Mouse (Mus musculus) liver, embryonic 16.5 days (tissue): ENCODE data around the gene Uqcr10. TPM values are rescaled to one million over a fixed set of nuclear protein-coding genes. Genes with fewer than 3 reads are reported as not detected.
"Not testable (repeated sequence)": the region's sequence is repeated elsewhere in the genome, so short reads cannot be mapped to it uniquely, and the experiment has no call there.

Source experiments
- ATAC-seq: fragments of 200-750 bp; cut with Nextera tagmentation; 2 replicates; pipeline ENCODE4 v1.8.0; 2017; ENCODE audit warnings: low read depth, mild to moderate bottlenecking, moderate number of reproducible peaks, moderate library complexity
- H3K27ac ChIP-seq: fragments of 300-500 bp; sonication (generic); 2 replicates; pipeline ENCODE4 v1.5.1; 2014; ENCODE audit warnings: mild to moderate bottlenecking, low read length
- H3K27me3 ChIP-seq: fragments of 300-500 bp; sonication (generic); 2 replicates; pipeline ENCODE4 v1.6.1; 2014; ENCODE audit warnings: low read depth, low read length, mixed read lengths; ENCODE audit not compliant: control insufficient read depth, insufficient read depth
- H3K36me3 ChIP-seq: fragments of 300-500 bp; sonication (generic); 2 replicates; pipeline ENCODE4 v1.6.1; 2014; ENCODE audit warnings: mild to moderate bottlenecking; ENCODE audit not compliant: control insufficient read depth, insufficient read depth
- H3K4me1 ChIP-seq: fragments of 300-500 bp; sonication (generic); 2 replicates; pipeline ENCODE4 v1.6.1; 2014; ENCODE audit warnings: low read depth, low read length, mixed read lengths; ENCODE audit not compliant: control insufficient read depth
- H3K4me2 ChIP-seq: fragments of 300-500 bp; sonication (generic); 2 replicates; pipeline ENCODE4 v1.6.1; 2014; ENCODE audit warnings: low read depth, low read length, mixed read lengths
- H3K4me3 ChIP-seq: fragments of 300-500 bp; sonication (generic); 2 replicates; pipeline ENCODE4 v1.5.1; 2014; ENCODE audit warnings: low read depth, mild to moderate bottlenecking, low read length
- H3K9ac ChIP-seq: fragments of 300-500 bp; sonication (generic); 2 replicates; pipeline ENCODE4 v1.6.1; 2014; ENCODE audit warnings: low read depth, low read length
- H3K9me3 ChIP-seq: fragments of 300-500 bp; sonication (generic); replicated peaks from 2 replicates; pipeline ENCODE4 v1.6.1; 2016; ENCODE audit warnings: low read length; ENCODE audit not compliant: control insufficient read depth
- WGBS: fragments of 180-500 bp; shearing (Covaris S2); extraction: QIAGEN DNeasy Blood & Tissue Kit; methylation state at CpG from one replicate; pipeline ENCODE4 v1.1.7; 2014; ENCODE audit not compliant: insufficient replicate concordance; 5-methylcytosine and 5-hydroxymethylcytosine counted together
- polyA plus RNA-seq: library from polyadenylated mRNA; unstranded; fragments of >200 nt; fragmentation: Nextera tagmentation; extraction: Ambion mirVana; gene quantifications from 2 replicates; pipeline ENCODE4 v1.2.1, GENCODE M21; 2015

The Uqcr10 gene
- polyA plus RNA-seq, 1 experiment from 2014 or later, result 606 TPM

- no peaks in the 10 kb centered on the region for H3K27me3 ChIP-seq
- H3K4me3 ChIP-seq, result no peak overlapping the region
- WGBS, result 70% methylated on average over 11 of the region's 11 CpGs
- no peak overlapping the region for H3K27ac ChIP-seq
- H3K36me3 ChIP-seq, result no peaks in the 10 kb centered on the region
- H3K4me1 ChIP-seq, result no peaks in the 10 kb centered on the region
- ATAC-seq, result no peak
- H3K9me3 ChIP-seq, result no peaks in the 10 kb centered on the region
- H3K9ac ChIP-seq, result no peak overlapping the region
- no peak overlapping the region for H3K4me2 ChIP-seq
Measured at GRCm38 (mm10) chr11:4720393-4720792, 16.3 kb upstream of the Uqcr10 start.

- H3K4me3 ChIP-seq, result no peak overlapping the region
- H3K9me3 ChIP-seq, result no peaks in the 10 kb centered on the region
- no peaks in the 10 kb centered on the region for H3K36me3 ChIP-seq
- no peak overlapping the region for H3K4me2 ChIP-seq
- ATAC-seq, result no peak
- no peaks in the 10 kb centered on the region for H3K4me1 ChIP-seq
- H3K27me3 ChIP-seq, result no peaks in the 10 kb centered on the region
- H3K9ac ChIP-seq, result no peak overlapping the region
- no peak overlapping the region for H3K27ac ChIP-seq
- WGBS, result 67% methylated on average over 9 of the region's 9 CpGs
Measured at GRCm38 (mm10) chr11:4719961-4720360, 15.8 kb upstream of the Uqcr10 start.

GRCm38 (mm10) chr11:4718548-4718947 lies 14.4 kb upstream of the Uqcr10 start:
- Histone ChIP-seq H3K9ac (no peak overlapping the region), H3K27ac (no peak overlapping the region), H3K27me3 (no peaks in the 10 kb centered on the region), H3K9me3 (no peaks in the 10 kb centered on the region), H3K4me1 (no peaks in the 10 kb centered on the region), H3K4me2 (no peak overlapping the region), H3K36me3 (no peaks in the 10 kb centered on the region), H3K4me3 (no peak overlapping the region)
- ATAC-seq, result no peak
- WGBS, result 68% methylated on average over 5 of the region's 5 CpGs

- Histone ChIP-seq H3K9ac (no peak overlapping the region), H3K4me1 (no peaks in the 10 kb centered on the region), H3K4me2 (no peak overlapping the region), H3K27me3 (no peaks in the 10 kb centered on the region), H3K9me3 (no peaks in the 10 kb centered on the region), H3K4me3 (no peak overlapping the region), H3K36me3 (no peaks in the 10 kb centered on the region), H3K27ac (no peak overlapping the region)
- ATAC-seq, result no peak
- 73% methylated on average over 5 of the region's 5 CpGs for WGBS
Measured at GRCm38 (mm10) chr11:4716530-4717236, 12.5 kb upstream of the Uqcr10 start.

- no peaks in the 10 kb centered on the region for H3K27me3 ChIP-seq
- no peaks in the 10 kb centered on the region for H3K36me3 ChIP-seq
- H3K4me3 ChIP-seq, result no peak overlapping the region
- WGBS, result 65% methylated on average over 4 of the region's 4 CpGs
- no peak for ATAC-seq
- H3K9ac ChIP-seq, result no peak overlapping the region
- H3K4me1 ChIP-seq, result no peaks in the 10 kb centered on the region
- H3K4me2 ChIP-seq, result no peak overlapping the region
- no peak overlapping the region for H3K27ac ChIP-seq
- H3K9me3 ChIP-seq, result no peaks in the 10 kb centered on the region
Measured at GRCm38 (mm10) chr11:4715596-4715995, 11.5 kb upstream of the Uqcr10 start.

GRCm38 (mm10) chr11:4714727-4715126 lies 10.6 kb upstream of the Uqcr10 start:
- no peaks in the 10 kb centered on the region for H3K9me3 ChIP-seq
- ATAC-seq, result no peak
- H3K4me3 ChIP-seq, result no peak overlapping the region
- no peaks in the 10 kb centered on the region for H3K27me3 ChIP-seq
- no peak overlapping the region for H3K27ac ChIP-seq
- H3K36me3 ChIP-seq, result no peaks in the 10 kb centered on the region
- H3K9ac ChIP-seq, result no peak overlapping the region
- WGBS, result 36% methylated on average over 4 of the region's 4 CpGs
- H3K4me1 ChIP-seq, result no peaks in the 10 kb centered on the region
- no peak overlapping the region for H3K4me2 ChIP-seq

GRCm38 (mm10) chr11:4712822-4713221 lies 8.7 kb upstream of the Uqcr10 start:
- Histone ChIP-seq H3K27ac (no peak overlapping the region), H3K9me3 (no peaks in the 10 kb centered on the region), H3K4me1 (no peaks in the 10 kb centered on the region), H3K4me3 (no peak overlapping the region), H3K27me3 (no peaks in the 10 kb centered on the region), H3K4me2 (no peak overlapping the region), H3K9ac (no peak overlapping the region), H3K36me3 (no peaks in the 10 kb centered on the region)
- no peak for ATAC-seq

GRCm38 (mm10) chr11:4710188-4710587 lies 6.0 kb upstream of the Uqcr10 start:
- H3K27ac ChIP-seq, H3K4me2 ChIP-seq, H3K27me3 ChIP-seq, H3K9me3 ChIP-seq, H3K9ac ChIP-seq, ATAC-seq, H3K36me3 ChIP-seq, H3K4me3 ChIP-seq, H3K4me1 ChIP-seq: not testable (repeated sequence)
- WGBS, result 68% methylated on average over 4 of the region's 4 CpGs

GRCm38 (mm10) chr11:4705178-4705577 lies 1.0 kb upstream of the Uqcr10 start:
- H3K4me1 ChIP-seq, result peaks cover 9% of the 10 kb centered on the region
- 17% methylated on average over 4 of the region's 4 CpGs for WGBS
- H3K9me3 ChIP-seq, result no peaks in the 10 kb centered on the region
- H3K27me3 ChIP-seq, result no peaks in the 10 kb centered on the region
- peak overlapping the region; percentile 74 for H3K4me2 ChIP-seq
- H3K27ac ChIP-seq, result peak overlapping the region; percentile 67
- H3K9ac ChIP-seq, result peak overlapping the region; percentile 76
- peaks cover 7% of the 10 kb centered on the region for H3K36me3 ChIP-seq
- ATAC-seq, result no peak
- peak overlapping the region; percentile 80 for H3K4me3 ChIP-seq
